Mouse (Mus musculus) intestine, embryonic 14.5 days (tissue): ENCODE measurements around the gene Pelo. TPM values are rescaled to one million over a fixed set of nuclear protein-coding genes. Genes with fewer than 3 reads are reported as not detected.

Experiments used
- ATAC-seq: fragments of 200-750 bp; cut with Nextera tagmentation; replicated peaks from 2 replicates; pipeline ENCODE4 v1.8.0; 2017; ENCODE audit warnings: low read depth, moderate number of reproducible peaks, moderate TSS enrichment, moderate library complexity; ENCODE audit not compliant: low FRiP score, low TSS enrichment
- DNase-seq: peaks from one replicate; pipeline ENCODE4 v3.0.0-alpha.2; 2018; ENCODE audit warnings: low spot score
- H3K27ac ChIP-seq: fragments of 300-500 bp; sonication (generic); 2 replicates; pipeline ENCODE4 v1.5.1; 2014; ENCODE audit warnings: low read depth, mild to moderate bottlenecking, control low read depth
- H3K27me3 ChIP-seq: fragments of 300-500 bp; sonication (generic); replicated peaks from 2 replicates; pipeline ENCODE4 v1.6.1; 2014; ENCODE audit warnings: low read length, control low read depth; ENCODE audit not compliant: control insufficient read depth, insufficient read depth
- H3K36me3 ChIP-seq: fragments of 300-500 bp; sonication (generic); 2 replicates; pipeline ENCODE4 v1.6.1; 2014; ENCODE audit warnings: low read length, control low read depth; ENCODE audit not compliant: control insufficient read depth, insufficient read depth
- H3K4me1 ChIP-seq: fragments of 300-500 bp; sonication (generic); replicated peaks from 2 replicates; pipeline ENCODE4 v1.6.1; 2014; ENCODE audit warnings: low read length, control low read depth, mixed read lengths; ENCODE audit not compliant: control insufficient read depth, insufficient read depth
- H3K4me2 ChIP-seq: fragments of 300-500 bp; sonication (generic); 2 replicates; pipeline ENCODE4 v1.6.1; 2014; ENCODE audit warnings: low read length
- H3K4me3 ChIP-seq: fragments of 300-500 bp; sonication (generic); 2 replicates; pipeline ENCODE4 v1.5.1; 2014; ENCODE audit warnings: low read depth, low read length, control low read depth, mixed read lengths
- H3K9ac ChIP-seq: fragments of 300-500 bp; sonication (generic); 2 replicates; pipeline ENCODE4 v1.6.1; 2014; ENCODE audit warnings: mild to moderate bottlenecking, low read length
- H3K9me3 ChIP-seq: fragments of 300-500 bp; sonication (generic); 2 replicates; pipeline ENCODE4 v1.6.1; 2016; ENCODE audit warnings: low read length, control low read depth; ENCODE audit not compliant: control insufficient read depth
- WGBS: fragments of 180-500 bp; shearing (Covaris S2); extraction: QIAGEN DNeasy Blood & Tissue Kit; methylation state at CpG from one replicate; pipeline ENCODE4 v1.1.7; 2014; 5-methylcytosine and 5-hydroxymethylcytosine counted together
- polyA plus RNA-seq: library from polyadenylated mRNA; unstranded; fragments of >200 nt; fragmentation: Nextera tagmentation; extraction: Ambion mirVana; gene quantifications from 2 replicates; pipeline ENCODE4 v1.2.1, GENCODE M21; 2014

Gene Pelo
- polyA plus RNA-seq: 6.3 and 7.2 TPM in 2 replicates

GRCm38 (mm10) chr13:115090069-115090976, at the start of gene Pelo:
Gene Pelo (minus strand): TSS chr13:115090186.
- Histone ChIP-seq H3K4me3 (peak within 1 kb of the TSS; percentile 62), H3K27me3 (no peaks in the 10 kb centered on the region), H3K36me3 (peaks cover 21% of the 10 kb centered on the region), H3K27ac (peak within 1 kb of the TSS; percentile 95), H3K4me1 (peaks cover 20% of the 10 kb centered on the region), H3K9me3 (no peaks in the 10 kb centered on the region), H3K9ac (peak within 1 kb of the TSS; percentile 69), H3K4me2 (peak within 1 kb of the TSS; percentile 97)
- ATAC-seq: peak; percentile 92
- WGBS: under 1% methylated on average over 60 of the region's 60 CpGs
- DNase-seq: peak; percentile 89

- Histone ChIP-seq H3K4me3 (no peak overlapping the region), H3K9me3 (no peaks in the 10 kb centered on the region), H3K27me3 (no peaks in the 10 kb centered on the region), H3K4me2 (no peak overlapping the region), H3K36me3 (no peaks in the 10 kb centered on the region), H3K4me1 (no peaks in the 10 kb centered on the region), H3K27ac (no peak overlapping the region), H3K9ac (no peak overlapping the region)
- 92% methylated on average over 7 of the region's 7 CpGs for WGBS
- no peak for ATAC-seq
- DNase-seq: no peak
Measured at GRCm38 (mm10) chr13:115138513-115138912, 48.5 kb upstream of the Pelo start.

DNA sequence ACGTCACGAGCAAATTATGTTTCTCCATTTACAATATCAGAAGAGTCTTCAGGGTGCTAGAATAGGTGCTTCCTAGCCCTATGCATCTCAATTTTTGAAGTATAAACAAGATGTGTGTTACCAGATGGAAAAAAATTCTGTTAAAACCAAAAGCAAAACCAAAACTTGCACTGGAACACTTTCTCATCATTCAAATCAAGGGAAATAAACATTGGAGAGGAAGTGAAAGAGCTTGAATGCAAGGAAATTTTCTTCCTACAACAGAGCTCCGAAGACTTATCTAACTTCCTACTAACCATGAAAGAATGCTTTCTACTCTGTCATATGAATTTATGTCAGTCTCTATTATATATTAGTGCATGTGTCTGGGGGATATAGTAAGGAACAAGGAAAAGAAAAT, 46.8 kb upstream of the Pelo start:
- Histone ChIP-seq H3K36me3 (no peaks in the 10 kb centered on the region), H3K27me3 (no peaks in the 10 kb centered on the region), H3K4me2 (no peak overlapping the region), H3K4me3 (no peak overlapping the region), H3K9ac (no peak overlapping the region), H3K4me1 (no peaks in the 10 kb centered on the region), H3K9me3 (no peaks in the 10 kb centered on the region), H3K27ac (no peak overlapping the region)
- DNase-seq (no peak), ATAC-seq (no peak)
- WGBS: 74% methylated on average over 3 of the region's 3 CpGs

- Histone ChIP-seq H3K4me3 (no peak overlapping the region), H3K4me1 (no peaks in the 10 kb centered on the region), H3K9ac (no peak overlapping the region), H3K36me3 (no peaks in the 10 kb centered on the region), H3K4me2 (no peak overlapping the region), H3K27me3 (no peaks in the 10 kb centered on the region), H3K9me3 (no peaks in the 10 kb centered on the region), H3K27ac (no peak overlapping the region)
- WGBS: 14% methylated on average over 5 of the region's 5 CpGs
- no peak for ATAC-seq
- no peak for DNase-seq
Measured at GRCm38 (mm10) chr13:115132435-115132834, 42.4 kb upstream of the Pelo start.

DNA sequence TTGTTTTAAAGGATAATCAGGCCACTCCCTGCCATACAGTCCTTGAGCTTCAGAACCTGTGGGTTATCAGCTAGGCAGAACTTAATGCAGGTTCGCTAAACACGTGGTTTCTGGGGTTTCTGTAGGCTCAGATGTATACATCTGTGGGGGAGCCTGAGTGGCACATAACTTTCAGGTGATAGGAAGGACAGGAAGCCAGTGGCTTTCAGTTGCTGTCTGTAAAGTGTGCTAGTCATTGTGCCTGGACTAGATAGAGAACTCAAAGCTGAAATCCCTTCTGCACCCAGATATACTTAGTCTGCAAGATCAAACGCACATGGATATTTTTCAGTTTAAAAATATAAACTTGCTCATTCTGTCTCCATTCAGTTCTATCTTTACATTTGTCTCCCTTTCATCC, 41.4 kb upstream of the Pelo start:
- H3K4me1 ChIP-seq: no peaks in the 10 kb centered on the region
- H3K27me3 ChIP-seq: no peaks in the 10 kb centered on the region
- WGBS: 67% methylated on average over 3 of the region's 3 CpGs
- ATAC-seq: no peak
- H3K4me3 ChIP-seq: no peak overlapping the region
- no peak overlapping the region for H3K9ac ChIP-seq
- DNase-seq: no peak
- no peak overlapping the region for H3K27ac ChIP-seq
- H3K9me3 ChIP-seq: no peaks in the 10 kb centered on the region
- no peak overlapping the region for H3K4me2 ChIP-seq
- H3K36me3 ChIP-seq: no peaks in the 10 kb centered on the region

- no peaks in the 10 kb centered on the region for H3K36me3 ChIP-seq
Measured at GRCm38 (mm10) chr13:115130035-115130434, 40.0 kb upstream of the Pelo start.

DNA sequence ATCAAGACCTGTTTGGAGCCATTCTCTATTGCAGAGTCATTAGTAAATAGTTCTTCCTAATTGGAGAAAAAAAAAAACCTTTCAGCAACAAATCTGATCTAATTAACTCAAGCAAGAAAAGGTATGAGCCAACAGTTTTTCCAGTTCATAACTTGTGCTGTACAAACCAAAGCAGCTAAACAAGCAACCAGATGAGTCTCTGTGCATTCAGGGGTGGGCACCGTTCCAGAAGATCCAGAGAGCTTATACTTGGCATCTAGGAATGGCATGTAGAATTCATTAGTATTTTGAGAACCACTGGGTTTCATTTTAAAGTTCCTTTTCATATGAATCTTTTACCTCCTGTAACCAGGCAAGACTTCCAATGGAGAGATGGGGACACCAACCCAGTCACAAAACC, 37.8 kb upstream of the Pelo start:
- no peak overlapping the region for H3K9ac ChIP-seq
- WGBS: 89% methylated on average over 1 of the region's 1 CpGs
- ATAC-seq (no peak), DNase-seq (no peak)
- H3K36me3 ChIP-seq: no peaks in the 10 kb centered on the region
- H3K4me3 ChIP-seq: no peak overlapping the region
- H3K4me1 ChIP-seq: no peaks in the 10 kb centered on the region
- H3K4me2 ChIP-seq: no peak overlapping the region
- H3K27ac ChIP-seq: no peak overlapping the region
- H3K9me3 ChIP-seq: no peaks in the 10 kb centered on the region
- no peaks in the 10 kb centered on the region for H3K27me3 ChIP-seq

More at GRCm38 (mm10) chr13:115130035-115130434, 40.0 kb upstream of the Pelo start:
- Histone ChIP-seq H3K9ac (no peak overlapping the region), H3K27me3 (no peaks in the 10 kb centered on the region), H3K9me3 (no peaks in the 10 kb centered on the region), H3K4me1 (no peaks in the 10 kb centered on the region), H3K4me3 (no peak overlapping the region), H3K4me2 (no peak overlapping the region), H3K27ac (no peak overlapping the region)
- ATAC-seq: no peak
- no peak for DNase-seq
- WGBS: 87% methylated on average over 2 of the region's 2 CpGs

GRCm38 (mm10) chr13:115126534-115126933, 36.5 kb upstream of the Pelo start:
- Histone ChIP-seq H3K4me3 (no peak overlapping the region), H3K9me3 (no peaks in the 10 kb centered on the region), H3K4me1 (no peaks in the 10 kb centered on the region), H3K27ac (no peak overlapping the region), H3K4me2 (no peak overlapping the region), H3K36me3 (no peaks in the 10 kb centered on the region), H3K9ac (no peak overlapping the region), H3K27me3 (no peaks in the 10 kb centered on the region)
- no peak for ATAC-seq
- no peak for DNase-seq
- 91% methylated on average over 2 of the region's 2 CpGs for WGBS

GRCm38 (mm10) chr13:115125130-115125529, 35.1 kb upstream of the Pelo start:
- no peak overlapping the region for H3K4me2 ChIP-seq
- H3K4me1 ChIP-seq: no peaks in the 10 kb centered on the region
- H3K36me3 ChIP-seq: no peaks in the 10 kb centered on the region
- H3K4me3 ChIP-seq: no peak overlapping the region
- no peak for DNase-seq
- H3K27ac ChIP-seq: no peak overlapping the region
- H3K27me3 ChIP-seq: no peaks in the 10 kb centered on the region
- no peak for ATAC-seq
- no peaks in the 10 kb centered on the region for H3K9me3 ChIP-seq
- no peak overlapping the region for H3K9ac ChIP-seq
- 89% methylated on average over 4 of the region's 4 CpGs for WGBS
